Mouse (Mus musculus): Measurements from ENCODE around the gene Chchd2. TPM values are rescaled to one million over a fixed set of nuclear protein-coding genes. Genes with fewer than 3 reads are reported as not detected.
A peak's percentile ranks its signal among the peaks of the same experiment; 100 is the strongest.
"Not testable (repeated sequence)": the region's sequence is repeated elsewhere in the genome, so short reads cannot be mapped to it uniquely, and the experiment has no call there.

Chchd2 gene
- polyA plus RNA-seq, 1 experiment, result not detected

DNA sequence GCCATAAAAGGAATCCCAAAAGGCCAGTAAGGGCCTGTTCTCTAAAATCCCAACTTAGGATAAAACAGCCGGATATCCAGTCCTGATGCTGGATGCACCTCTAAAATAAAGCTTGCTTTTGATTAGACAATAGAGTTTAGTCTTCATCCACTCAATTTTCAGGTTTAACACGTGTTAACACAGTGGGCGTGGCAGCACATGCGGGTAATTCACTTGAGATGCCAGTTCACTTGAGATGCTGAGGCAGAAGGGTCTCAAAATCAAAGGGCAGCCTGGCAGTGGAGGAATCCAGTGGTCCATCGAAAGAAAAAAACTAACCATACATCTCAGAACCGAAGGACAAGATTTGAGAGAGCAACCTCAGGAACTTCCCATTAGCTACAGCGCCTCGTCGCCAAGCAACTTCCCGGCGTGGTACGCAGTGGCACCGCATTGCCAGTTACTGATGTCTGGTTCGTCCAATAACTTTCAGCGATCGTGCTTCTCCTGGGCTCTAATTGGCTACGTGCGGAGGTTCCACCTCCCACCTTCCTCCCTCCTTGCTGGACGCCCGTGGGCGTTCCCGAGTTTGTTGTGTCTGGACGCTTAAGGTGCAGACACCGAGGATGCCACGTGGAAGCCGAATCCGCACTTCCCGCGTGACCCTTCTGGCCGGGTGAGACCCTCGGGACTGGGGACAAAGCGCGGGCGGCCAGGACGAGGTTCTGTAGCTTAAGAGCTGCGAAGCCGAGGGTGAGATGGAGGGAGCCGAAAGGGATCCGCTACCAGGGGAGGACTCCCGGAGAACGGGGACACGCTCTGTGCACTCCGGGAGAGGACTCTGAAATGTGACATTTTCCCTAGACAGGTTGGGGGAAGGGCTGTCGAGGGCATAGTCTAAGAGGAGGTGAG is 8.2 kb upstream of the Chchd2 start, which contains the start of gene Zbed5:
Gene Zbed5, plus strand, starts transcription at position 526 of the 891 bp plus-strand sequence.
- 2% methylated on average over 44 of the region's 44 CpGs for WGBS
- Histone ChIP-seq H3K4me3 (ENCODE audit: insufficient read depth, low read depth, low read length) (peak within 1 kb of the TSS; percentile 84), H3K4me1 (ENCODE audit: control insufficient read depth, insufficient read depth, low read length) (no peaks in the 10 kb centered on the region), H3K27ac (ENCODE audit: insufficient read depth, low read depth, low read length) (no peak within 1 kb of the TSS)
- TF ChIP-seq CTCF (IDR thresholded peaks at IDR 0.05; ENCODE audit: insufficient read depth, low read depth, low read length), result no peak
- peak; percentile 49; the same call in 1 of the 2 replicates for TF ChIP-seq POLR2A (IDR thresholded peaks at IDR 0.05; ENCODE audit: insufficient read depth, low read depth, low read length)

DNA sequence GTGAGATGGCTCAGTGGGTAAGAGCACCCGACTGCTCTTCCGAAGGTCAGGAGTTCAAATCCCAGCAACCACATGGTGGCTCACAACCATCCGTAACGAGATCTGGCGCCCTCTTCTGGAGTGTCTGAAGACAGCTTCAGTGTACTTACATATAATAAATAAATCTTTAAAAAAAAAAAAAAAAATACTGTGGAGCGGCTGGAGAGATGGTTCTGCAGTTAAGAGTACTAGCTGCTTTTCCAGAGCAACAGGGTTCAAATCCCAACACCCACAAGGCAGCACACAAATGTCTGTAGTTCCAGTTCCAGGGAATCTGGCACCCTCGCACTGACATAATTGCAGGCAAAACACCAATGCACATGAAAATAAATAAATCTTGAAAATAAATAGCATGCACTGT is 3.1 kb upstream of the Chchd2 start:
- H3K27ac ChIP-seq (ENCODE audit: insufficient read depth, low read depth, low read length); H3K4me1 ChIP-seq (ENCODE audit: control insufficient read depth, insufficient read depth, low read length); H3K4me3 ChIP-seq (ENCODE audit: insufficient read depth, low read depth, low read length): not testable (repeated sequence)
- 62% methylated on average over 7 of the region's 7 CpGs for WGBS

DNA sequence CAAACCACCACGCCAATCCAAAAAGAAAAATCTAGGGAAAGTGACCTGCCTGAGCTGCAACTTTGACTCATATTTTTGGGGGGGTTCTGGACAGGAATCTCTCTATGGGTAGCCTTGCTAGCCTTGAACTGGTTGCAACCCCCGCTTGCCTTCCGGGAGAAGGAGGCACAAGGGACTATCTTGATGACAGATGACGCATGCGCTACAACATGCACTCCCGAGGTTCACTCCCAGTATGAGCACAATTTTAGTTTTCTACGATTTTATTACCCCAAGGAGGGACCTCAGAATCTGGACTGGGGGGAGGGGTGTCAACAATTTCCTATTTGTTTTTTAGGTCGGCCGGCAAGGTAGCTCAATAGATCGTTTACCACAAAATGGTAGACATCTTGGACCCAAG is 999 bp downstream of the Chchd2 start:
- H3K27ac ChIP-seq (ENCODE audit: insufficient read depth, low read depth, low read length), result no peak overlapping the region
- peak overlapping the region; percentile 45 for H3K4me3 ChIP-seq (ENCODE audit: insufficient read depth, low read depth, low read length)
- WGBS, result 25% methylated on average over 10 of the region's 10 CpGs
- peaks cover 6% of the 10 kb centered on the region; the same call in 1 of the 2 replicates for H3K4me1 ChIP-seq (ENCODE audit: control insufficient read depth, insufficient read depth, low read length)
- TF ChIP-seq CTCF (IDR thresholded peaks at IDR 0.05; ENCODE audit: insufficient read depth, low read depth, low read length), result no peak
- no peak for TF ChIP-seq POLR2A (IDR thresholded peaks at IDR 0.05; ENCODE audit: insufficient read depth, low read depth, low read length)

DNA sequence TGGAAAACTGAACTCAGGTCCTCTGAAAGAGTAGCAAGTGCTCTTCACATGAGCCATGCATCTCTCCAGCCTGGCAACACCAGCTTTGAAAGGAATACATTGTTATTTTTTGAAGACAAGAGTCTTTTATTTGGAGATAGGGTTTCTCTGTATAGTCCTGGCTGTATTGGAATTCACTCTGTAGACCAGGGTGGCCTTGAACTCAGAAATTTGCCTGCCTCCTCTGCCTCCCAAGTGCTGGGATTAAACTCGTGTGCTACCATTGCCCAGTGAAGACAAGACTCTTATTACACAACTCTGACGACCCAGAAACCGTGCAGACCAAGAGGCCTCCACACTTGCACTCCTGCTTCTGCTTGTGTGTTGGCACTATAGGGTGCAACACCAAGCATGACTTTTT is 7.4 kb downstream of the Chchd2 start:
- no peak for TF ChIP-seq CTCF (IDR thresholded peaks at IDR 0.05; ENCODE audit: insufficient read depth, low read depth, low read length)
- TF ChIP-seq POLR2A (IDR thresholded peaks at IDR 0.05; ENCODE audit: insufficient read depth, low read depth, low read length), result no peak
- Histone ChIP-seq H3K27ac (ENCODE audit: insufficient read depth, low read depth, low read length) (no peak overlapping the region), H3K4me1 (ENCODE audit: control insufficient read depth, insufficient read depth, low read length) (no peaks in the 10 kb centered on the region), H3K4me3 (ENCODE audit: insufficient read depth, low read depth, low read length) (no peak overlapping the region)
- WGBS, result 67% methylated on average over 3 of the region's 3 CpGs

DNA sequence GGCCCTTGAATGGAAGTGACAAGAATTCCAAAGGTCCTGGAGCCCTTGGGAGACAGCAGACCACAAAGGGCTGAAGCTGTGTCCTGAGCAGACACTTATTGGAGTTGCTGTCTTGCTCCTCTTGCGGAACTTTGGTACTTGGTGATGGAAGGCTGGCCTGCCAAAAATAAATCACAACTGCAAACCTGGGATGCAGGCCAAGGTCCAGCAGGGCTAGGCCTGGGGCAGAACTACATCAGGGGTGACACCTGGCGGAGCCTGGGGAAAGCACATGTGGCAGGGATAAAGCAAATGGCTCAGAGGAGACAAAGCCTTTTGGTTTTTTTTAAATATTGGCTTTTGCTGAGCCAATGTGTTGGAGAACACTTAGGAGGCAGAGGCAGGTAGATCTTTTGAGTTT is 8.3 kb downstream of the Chchd2 start:
- Histone ChIP-seq H3K4me3 (ENCODE audit: insufficient read depth, low read depth, low read length) (no peak overlapping the region; the same call in 1 of the 2 replicates), H3K4me1 (ENCODE audit: control insufficient read depth, insufficient read depth, low read length) (no peaks in the 10 kb centered on the region), H3K27ac (ENCODE audit: insufficient read depth, low read depth, low read length) (no peak overlapping the region; the same call in 1 of the 2 replicates)
- TF ChIP-seq CTCF (IDR thresholded peaks at IDR 0.05; ENCODE audit: insufficient read depth, low read depth, low read length), result no peak
- TF ChIP-seq POLR2A (IDR thresholded peaks at IDR 0.05; ENCODE audit: insufficient read depth, low read depth, low read length), result no peak
- 44% methylated on average over 2 of the region's 2 CpGs for WGBS

DNA sequence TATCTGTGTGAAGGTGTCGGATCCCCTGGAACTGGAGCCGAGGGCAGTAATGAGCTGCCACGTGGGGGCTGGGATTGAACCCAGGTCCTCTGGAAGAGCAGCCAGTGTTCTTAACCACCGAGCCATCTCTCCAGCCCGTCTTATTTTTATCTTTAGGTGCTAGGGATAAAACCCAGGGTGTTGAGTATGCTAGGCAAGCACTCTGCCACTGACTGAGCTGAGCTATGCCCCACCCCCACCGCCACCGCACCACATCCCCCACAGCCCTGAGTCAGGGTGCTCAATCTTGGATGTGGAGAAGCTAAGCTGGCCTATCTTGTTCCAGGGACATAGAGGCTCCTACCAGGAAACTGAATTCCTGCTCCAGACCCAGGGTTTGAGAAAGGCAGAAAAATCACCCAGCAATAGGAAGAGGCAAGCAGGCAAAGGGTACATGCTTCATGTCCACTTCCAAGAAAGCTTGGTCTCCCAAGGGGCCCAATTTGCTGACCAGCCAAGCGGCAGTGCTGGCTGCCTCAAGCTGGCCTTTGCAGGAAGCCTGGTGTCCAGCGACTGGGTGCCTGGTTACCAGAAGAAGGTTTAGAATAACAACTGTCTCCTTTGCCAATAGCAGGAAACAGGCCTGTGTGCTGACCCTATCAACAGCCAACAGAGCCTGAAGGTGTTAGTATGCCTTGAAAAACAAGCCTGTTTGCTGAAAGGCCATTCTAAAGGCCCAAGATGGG is 9.4 kb downstream of the Chchd2 start:
- WGBS, result 62% methylated on average over 9 of the region's 9 CpGs
- no peak for TF ChIP-seq POLR2A (IDR thresholded peaks at IDR 0.05; ENCODE audit: insufficient read depth, low read depth, low read length)
- no peak for TF ChIP-seq CTCF (IDR thresholded peaks at IDR 0.05; ENCODE audit: insufficient read depth, low read depth, low read length)
- H3K4me3 ChIP-seq (ENCODE audit: insufficient read depth, low read depth, low read length), result no peak overlapping the region
- H3K27ac ChIP-seq (ENCODE audit: insufficient read depth, low read depth, low read length), result no peak overlapping the region
- H3K4me1 ChIP-seq (ENCODE audit: control insufficient read depth, insufficient read depth, low read length), result no peaks in the 10 kb centered on the region

DNA sequence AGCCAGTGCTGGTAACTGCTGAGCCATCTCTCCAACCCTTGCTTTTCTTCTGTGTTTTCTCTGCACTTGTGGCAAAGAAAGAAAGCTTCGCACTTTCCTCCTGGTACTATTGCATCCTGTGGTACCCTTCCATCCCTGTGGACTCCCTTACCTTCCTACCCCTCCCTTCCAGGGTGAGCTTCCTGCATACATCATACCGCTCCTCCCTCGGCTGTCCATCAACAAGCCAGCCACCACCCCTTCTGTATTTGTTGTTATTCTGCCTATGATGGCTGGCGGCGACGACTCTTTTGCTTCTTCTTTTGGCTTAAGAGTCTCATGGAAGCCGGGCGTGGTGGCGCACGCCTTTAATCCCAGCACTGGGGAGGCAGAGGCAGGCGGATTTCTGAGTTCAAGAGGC is 12.2 kb downstream of the Chchd2 start:
- H3K4me3 ChIP-seq (ENCODE audit: insufficient read depth, low read depth, low read length), result no peak overlapping the region
- 78% methylated on average over 11 of the region's 11 CpGs for WGBS

DNA sequence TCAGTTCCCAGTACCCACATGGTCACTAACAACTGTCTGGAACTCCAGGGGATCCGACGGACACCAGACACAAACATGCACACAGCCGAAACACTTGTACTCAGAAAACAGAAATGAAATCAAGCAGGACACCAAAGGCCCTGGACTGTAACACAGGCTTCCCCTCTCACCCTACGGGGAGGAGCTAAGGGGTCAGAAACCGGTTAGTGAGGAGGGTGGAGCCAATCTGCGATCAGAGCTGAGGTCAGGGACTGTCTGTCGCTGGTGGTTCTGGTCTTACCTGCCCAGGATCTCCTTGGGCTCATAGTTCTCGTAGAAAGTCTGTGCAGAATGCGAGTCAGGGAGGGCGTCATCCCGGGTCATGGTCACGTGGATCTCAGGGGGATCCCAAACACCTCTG is 13.3 kb downstream of the Chchd2 start:
- no peak for TF ChIP-seq CTCF (IDR thresholded peaks at IDR 0.05; ENCODE audit: insufficient read depth, low read depth, low read length)
- no peak for TF ChIP-seq POLR2A (IDR thresholded peaks at IDR 0.05; ENCODE audit: insufficient read depth, low read depth, low read length)
- H3K4me1 ChIP-seq (ENCODE audit: control insufficient read depth, insufficient read depth, low read length), result no peaks in the 10 kb centered on the region
- no peak overlapping the region for H3K27ac ChIP-seq (ENCODE audit: insufficient read depth, low read depth, low read length)
- H3K4me3 ChIP-seq (ENCODE audit: insufficient read depth, low read depth, low read length), result no peak overlapping the region
- 88% methylated on average over 12 of the region's 12 CpGs for WGBS

More for the DNA sequence above, 12.2 kb downstream of the Chchd2 start:
- no peaks in the 10 kb centered on the region for H3K4me1 ChIP-seq (ENCODE audit: control insufficient read depth, insufficient read depth, low read length)
- H3K27ac ChIP-seq (ENCODE audit: insufficient read depth, low read depth, low read length), result no peak overlapping the region
- TF ChIP-seq CTCF (IDR thresholded peaks at IDR 0.05; ENCODE audit: insufficient read depth, low read depth, low read length), result no peak
- TF ChIP-seq POLR2A (IDR thresholded peaks at IDR 0.05; ENCODE audit: insufficient read depth, low read depth, low read length), result no peak

DNA sequence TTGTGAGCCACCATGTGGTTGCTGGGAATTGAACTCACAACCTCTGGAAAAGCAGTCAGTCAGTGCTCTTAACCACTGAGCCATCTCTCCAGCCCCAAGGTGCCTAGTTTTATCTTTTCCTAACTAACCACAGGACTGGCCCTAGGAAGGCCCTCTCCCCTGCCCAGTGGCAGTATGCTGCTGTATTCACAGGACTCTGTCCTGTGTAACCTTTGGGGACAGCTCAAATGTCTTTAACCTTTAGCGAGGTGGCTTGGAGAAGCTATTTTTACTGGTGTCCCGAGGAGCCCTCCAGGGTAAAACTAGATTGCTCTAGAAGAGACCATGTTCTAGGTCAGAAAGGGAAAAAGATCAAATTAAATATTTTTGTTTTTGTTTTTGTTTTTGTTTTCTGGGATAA is 16.0 kb downstream of the Chchd2 start:
- TF ChIP-seq CTCF (IDR thresholded peaks at IDR 0.05; ENCODE audit: insufficient read depth, low read depth, low read length) (no peak), POLR2A (IDR thresholded peaks at IDR 0.05; ENCODE audit: insufficient read depth, low read depth, low read length) (no peak)
- H3K4me1 ChIP-seq (ENCODE audit: control insufficient read depth, insufficient read depth, low read length), result no peaks in the 10 kb centered on the region
- no peak overlapping the region for H3K4me3 ChIP-seq (ENCODE audit: insufficient read depth, low read depth, low read length)
- no peak overlapping the region for H3K27ac ChIP-seq (ENCODE audit: insufficient read depth, low read depth, low read length)
- WGBS, result 87% methylated on average over 2 of the region's 2 CpGs

All from olfactory bulb, adult 2 months (tissue).